Mouse (Mus musculus) layer of hippocampus, postnatal 25 days (tissue): Measurements from ENCODE around the gene Gale. TPM values are rescaled to one million over a fixed set of nuclear protein-coding genes. Genes with fewer than 3 reads are reported as not detected.

Experiments
- DNase-seq, 2 experiments: peaks; one replicate each; pipeline ENCODE4 v3.0.0; 2022; ENCODE audit warnings: mixed read lengths in 2 of 2, low spot score in 1 of 2; ENCODE audit errors: extremely low spot score in 1 of 2
- total RNA-seq, 2 experiments: library from RNA; stranded (reverse); gene quantifications; 2 replicates each; pipeline ENCODE4 v1.2.3; 2021

Gene Gale
- total RNA-seq, 2 experiments from 2014 or later, result 23.1 to 31.6 TPM

DNA sequence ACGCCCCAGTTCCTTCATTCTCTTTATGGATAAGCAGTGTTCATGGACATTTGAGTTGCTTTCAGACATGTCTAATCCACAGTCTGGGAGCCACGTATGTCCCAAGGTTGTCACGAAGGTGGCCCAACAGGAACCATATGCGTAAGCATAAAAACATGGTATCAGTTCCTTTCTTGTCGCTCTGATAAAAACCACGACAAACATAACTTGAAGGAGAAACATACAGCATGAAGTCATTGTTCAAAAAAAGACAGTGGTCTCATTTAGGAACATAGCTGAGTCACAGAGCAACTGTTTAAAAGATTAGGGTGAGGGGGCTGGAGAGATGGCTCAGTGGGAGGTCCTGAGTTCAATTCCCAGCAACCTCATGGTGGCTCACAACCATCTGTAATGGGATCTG is 21.3 kb upstream of the Gale start:
- DNase-seq, result no peak

DNA sequence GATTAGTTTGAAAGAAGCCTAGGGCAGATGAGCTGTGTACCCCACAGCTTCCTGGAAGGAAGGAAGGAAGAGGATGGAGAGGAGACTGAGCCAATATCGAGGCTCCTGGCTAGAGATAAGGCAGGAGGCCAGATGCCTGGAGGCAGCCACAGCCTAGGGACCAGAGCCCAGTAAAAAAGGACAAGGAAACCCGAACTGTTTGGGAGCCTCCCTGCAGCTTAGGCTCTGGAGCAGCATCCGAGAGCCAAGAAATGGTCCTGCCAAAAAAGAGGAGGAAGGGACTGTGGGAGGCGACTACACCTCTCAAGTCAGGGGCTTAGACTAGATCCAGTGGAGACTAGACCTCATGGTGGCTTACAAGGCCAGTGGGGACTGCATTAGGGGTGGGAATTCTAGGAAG is 20.1 kb upstream of the Gale start:
- DNase-seq, result no peak

DNA sequence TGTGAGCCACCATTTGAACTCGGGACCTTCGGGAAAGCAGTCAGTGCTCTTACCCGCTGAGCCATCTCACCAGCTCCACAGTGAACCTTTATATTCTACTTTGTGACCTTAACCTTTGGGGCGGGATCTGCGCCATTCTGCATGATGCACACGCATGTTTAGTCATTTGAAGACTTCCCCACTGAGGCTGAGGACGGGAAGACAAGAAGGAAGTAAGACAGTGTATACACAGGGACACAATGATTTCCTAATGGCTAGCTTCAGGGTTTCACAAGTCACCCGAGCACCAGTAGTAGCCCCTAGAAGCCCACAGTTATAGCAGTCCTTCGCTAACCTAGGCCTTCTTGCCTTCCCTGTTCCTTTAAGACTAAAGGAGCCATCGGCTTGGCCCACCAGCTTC is 17.8 kb upstream of the Gale start:
- no peak for DNase-seq

DNA sequence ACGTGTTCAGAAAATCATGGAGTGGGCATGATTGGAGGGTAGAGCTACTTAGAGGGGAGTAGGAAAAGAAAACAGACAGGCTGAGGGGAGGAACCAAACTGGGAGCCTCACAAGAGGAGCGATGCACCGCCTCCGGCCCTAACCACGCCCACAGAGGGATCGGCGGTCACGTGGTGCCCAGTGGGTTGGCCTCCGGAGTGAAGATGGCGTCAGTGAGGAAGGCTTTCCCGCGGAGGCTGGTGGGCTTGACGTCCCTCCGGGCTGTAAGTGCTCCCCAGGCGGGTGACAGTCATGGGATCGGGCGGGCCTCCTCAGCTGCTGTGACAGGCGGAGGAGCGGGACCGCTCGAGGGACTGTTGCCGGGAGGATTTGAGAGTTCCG is 17.3 kb upstream of the Gale start, which contains the start of gene Hmgcl:
Hmgcl (plus strand) TSS at position 171 of the 381 bp plus-strand sequence.
- peak; percentile 88 to 89 for DNase-seq

DNA sequence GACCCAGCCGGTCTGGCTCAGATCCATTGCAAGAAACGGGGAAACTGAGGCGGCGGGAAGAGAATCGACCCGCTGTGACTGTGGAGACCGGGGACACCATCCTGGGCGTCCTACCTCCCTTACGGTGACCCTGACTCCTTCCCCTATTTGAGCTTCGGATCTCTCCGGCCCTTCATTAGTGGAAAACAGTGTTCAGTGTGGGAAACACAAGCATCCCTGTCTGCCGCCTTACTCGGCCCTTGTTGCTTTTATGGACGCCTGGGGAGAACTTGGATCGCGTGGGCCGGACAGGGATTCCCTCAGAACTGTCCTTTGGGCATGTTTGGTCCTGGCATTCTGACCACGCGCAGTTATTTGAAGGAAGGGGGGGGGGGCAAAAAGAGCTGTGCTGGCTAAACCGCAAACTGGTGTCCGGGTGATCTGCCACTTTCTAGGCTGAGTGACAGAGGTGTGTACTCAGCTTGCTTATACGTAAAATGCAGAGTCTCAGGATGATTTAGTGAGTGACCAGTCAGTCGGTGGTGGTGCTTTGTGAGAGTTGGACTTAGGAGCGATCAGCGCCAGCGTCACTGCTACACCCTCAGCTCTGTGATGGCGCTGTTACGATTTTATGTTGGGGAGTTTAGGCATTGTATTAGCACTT is 16.7 kb upstream of the Gale start:
- DNase-seq, result peak in 1 of 2 experiments; percentile 20

DNA sequence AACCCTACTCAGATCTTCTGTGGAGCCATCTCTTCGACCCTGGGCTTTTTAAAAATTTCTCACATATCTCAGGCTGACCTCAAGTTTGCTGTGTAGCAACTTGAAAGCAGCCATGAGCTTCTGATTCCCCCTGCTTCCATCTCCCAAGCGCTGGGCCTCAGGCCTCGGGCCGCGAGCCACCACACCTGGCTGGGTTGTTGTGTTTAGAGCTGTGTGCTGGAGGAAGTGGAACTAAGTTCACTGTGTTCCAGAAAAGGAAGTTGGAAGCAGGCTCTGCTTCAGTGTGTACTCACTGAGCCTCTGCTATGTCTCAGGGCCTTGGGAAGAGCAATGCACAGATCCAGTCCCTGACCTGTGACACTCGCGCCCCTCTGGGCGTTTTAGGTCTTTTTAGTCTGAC is 15.4 kb upstream of the Gale start:
- DNase-seq, result no peak

DNA sequence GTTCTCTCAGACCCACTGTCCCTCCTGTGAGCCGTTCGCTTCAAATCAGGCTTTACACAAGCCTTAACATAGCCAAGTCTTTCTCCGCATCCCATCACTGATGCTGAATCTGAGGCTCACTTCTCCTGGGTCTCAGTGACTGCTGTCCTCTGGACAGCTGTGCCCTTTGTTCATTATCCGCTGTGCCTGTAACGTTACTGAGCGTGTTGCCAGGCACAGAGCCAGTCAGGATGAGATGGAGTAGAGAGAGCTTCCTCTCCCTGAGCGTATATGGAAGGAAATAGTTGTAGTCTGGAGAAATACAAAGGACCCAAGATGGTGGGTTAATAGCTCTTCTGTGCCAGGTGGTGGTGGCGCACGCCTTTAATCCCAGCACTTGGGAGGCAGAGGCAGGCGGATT is 14.1 kb upstream of the Gale start:
- no peak for DNase-seq

DNA sequence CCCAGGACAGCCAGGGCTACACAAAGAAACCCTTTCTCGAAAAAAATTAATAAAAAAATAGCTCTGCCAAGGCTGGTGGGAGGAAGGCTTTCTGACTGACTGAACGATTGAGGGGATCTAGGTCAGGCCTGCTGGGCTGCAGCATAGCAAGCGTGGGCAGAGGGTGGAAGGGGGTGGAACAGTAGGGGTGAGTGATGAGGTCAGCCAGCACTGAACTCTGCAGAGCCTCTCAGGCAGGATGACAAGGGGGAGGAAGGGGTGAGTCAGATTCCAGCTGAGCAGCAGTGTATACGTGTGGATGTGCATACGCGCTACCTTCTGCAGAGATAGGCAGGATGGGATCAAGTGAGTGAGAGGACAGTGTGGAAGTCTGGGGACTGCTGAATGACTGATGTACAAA is 13.6 kb upstream of the Gale start:
- DNase-seq, result no peak

DNA sequence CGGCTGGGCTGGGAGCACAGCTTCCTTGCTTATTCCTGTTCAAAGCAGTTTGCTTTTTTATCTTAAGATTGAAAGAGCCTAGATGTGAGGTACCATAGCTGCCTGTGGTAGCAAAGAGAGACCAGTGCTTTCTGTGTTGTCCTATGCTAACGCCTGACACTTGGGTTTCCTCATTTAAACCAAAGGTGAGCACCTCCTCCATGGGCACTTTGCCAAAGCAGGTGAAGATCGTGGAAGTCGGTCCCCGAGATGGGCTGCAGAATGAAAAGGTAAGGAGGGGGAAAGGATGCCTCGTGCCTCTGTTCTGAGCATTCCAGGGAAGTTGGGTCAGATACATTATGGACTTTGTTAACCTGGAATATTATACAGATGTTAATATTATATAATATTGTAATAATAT is 13.2 kb upstream of the Gale start:
- DNase-seq, result no peak

DNA sequence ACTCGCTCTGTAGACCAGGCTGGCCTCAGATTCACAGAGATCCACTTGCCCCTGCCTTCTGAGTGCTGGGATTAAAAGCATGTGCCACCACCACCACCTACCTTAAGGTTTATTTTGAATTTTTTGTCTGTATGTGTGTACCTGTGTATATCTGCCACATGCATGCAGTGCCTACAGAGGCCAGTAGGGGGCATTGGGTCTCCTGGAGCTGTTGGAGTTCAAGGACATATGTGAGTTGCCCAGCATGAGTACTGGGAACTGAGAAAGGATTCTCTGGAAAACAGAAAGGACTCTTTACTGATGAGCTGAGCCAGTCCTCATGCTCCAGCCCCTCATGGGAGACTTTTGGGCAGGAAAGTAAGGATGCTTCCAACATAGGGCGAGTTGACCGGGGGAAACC is 12.0 kb upstream of the Gale start:
- no peak for DNase-seq

DNA sequence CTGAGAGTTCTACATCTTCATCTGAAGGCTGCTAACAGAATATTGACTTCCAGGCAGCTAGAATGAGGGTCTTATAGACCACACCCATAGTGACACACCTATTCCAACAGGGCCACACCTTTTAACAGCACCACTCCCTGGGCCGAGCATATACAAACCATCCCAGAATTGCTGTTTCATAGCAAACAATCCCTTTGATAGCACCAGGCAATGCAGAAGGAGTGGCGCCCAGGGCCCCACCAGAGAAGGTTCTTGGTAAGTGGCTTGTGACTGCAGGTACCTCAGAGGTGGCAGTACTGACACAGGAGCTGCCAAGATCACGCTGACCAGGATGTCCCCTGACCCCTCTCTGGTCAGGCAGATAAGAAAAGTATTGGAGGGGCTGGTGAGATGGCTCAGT is 10.3 kb upstream of the Gale start:
- no peak for DNase-seq

DNA sequence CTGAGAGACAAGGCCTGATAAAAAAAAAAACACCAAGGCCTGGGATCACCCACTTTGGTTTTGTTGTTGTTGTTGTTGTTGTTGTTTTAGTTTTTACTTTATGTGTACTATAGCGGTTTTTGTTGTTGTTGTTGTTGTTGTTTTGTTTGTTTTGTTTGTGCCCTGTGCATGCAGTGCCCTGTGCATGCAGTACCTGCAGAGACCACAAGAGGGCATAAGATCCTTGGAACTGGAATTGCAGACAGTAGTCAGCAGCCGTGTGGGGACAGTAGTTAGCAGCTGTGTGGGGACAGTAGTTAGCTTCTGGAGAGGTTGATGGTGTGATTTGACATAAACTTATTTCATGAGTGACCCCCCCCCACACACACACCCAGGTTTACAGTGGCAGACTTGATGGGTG is 9.3 kb upstream of the Gale start:
- peak; percentile 65 to 95 for DNase-seq

DNA sequence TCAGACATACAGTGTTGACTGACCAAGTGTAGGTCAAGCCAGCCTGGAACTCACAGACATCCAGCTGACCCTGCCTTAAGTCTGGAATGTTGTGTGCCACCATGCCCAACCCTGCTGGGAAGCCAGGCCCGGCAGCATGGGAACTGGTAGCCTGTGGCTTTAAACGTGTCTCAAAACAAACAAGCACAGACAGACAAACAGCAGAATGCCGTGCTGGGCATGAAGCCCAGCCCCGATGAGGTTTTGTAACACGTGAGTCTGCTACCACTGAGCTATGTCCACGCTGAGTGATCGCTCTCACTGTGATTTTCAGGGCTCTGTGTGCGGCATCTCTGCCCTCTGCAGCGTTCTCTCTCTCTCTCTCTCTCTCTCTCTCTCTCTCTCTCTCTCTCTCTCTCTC is 7.6 kb upstream of the Gale start:
- DNase-seq, result no peak

DNA sequence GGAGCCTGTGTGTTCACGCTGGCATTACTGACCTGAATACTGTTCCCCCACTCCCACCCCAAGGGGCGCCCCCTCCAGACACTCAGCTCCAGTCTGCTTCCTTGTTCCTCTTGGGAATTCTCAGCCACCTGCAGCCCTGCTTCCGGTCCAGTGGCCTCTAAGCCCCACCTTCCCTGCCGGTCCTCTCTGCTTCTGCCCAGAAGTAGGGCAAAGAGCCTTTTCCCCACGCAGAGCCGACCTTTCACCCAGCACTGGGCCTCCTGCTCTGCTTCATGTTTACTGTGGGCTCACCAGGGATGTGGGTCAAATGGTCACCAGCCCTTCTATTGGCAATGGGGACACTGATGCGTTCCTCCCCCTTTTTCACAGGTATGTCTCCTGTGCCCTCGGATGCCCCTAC is 5.2 kb upstream of the Gale start:
- DNase-seq, result no peak

DNA sequence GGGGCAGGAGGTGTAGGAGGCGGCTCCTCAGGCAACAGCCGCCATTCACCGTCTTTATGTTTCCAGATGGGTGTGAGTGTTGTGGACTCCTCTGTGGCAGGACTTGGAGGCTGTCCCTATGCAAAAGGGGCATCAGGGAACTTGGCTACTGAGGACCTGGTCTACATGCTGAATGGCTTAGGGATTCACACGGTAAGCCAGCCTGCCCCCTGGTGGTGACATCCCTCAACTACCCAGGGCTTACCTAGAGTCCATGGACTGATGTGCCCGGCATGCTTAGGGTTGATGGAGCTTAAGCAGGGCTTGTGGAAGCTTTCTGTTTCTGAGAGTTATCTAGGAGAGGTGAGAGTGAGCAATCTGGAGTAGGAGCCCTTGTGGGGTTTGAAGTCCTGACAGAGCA is 2.8 kb upstream of the Gale start:
- DNase-seq, result peak; percentile 72 to 87

DNA sequence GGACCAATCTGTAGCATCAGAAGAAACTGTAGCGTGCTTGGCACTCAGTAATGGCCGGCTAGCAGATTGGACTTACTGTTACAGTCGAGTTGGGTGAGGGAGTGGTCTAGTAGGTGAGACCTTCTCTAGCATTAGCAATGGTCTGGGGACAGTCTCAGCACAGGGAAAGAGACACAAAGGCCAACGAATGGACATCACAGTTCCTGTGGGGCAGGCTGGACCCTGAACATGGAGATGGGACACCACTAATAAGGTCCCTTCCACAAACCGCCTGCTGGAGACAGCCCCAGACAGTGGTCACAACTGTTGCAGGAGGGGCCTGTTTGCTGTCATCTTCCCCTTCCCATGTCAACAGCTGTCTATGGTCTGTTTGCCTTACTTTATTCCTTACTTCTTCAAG is 1.8 kb upstream of the Gale start:
- DNase-seq, result no peak

DNA sequence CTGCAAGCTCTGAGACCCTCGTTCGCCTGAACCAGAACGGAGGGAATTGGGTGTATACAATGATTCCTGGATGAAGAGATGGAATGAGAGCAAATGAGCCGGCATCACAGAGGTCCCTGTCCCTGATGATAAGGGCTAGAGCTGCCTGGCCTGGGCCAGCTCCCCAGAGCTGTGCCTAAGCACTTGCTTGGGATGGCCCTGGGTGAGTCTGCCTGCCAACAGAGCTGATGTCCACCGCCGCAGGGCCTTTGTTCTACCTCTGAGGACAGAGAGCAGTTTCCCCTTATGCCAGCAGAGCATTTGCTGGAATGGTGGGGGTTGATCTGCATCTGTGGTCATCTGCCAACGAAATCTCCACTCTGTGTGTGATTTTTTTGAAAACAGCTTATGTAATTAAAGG is 1.3 kb upstream of the Gale start:
- DNase-seq, result no peak

DNA sequence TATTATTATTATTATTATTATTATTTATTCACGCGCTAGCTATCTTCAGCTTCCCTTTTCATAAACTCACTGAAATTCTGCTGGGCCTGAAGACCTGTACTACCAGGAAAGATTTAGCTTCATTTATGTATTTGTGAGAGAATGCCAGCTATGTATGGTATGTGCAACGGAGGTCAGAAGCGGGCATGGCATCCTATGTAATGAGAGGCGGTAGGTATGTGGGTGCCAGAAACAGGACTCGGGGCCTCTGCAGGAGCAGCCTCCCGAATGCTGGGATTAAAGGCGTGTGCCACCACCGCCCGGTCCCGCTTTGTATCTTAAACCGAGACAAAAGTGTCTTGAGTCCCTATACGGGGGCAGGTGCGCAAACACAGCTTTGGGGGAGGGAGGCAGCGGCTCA is 581 bp upstream of the Gale start:
- no peak for DNase-seq

DNA sequence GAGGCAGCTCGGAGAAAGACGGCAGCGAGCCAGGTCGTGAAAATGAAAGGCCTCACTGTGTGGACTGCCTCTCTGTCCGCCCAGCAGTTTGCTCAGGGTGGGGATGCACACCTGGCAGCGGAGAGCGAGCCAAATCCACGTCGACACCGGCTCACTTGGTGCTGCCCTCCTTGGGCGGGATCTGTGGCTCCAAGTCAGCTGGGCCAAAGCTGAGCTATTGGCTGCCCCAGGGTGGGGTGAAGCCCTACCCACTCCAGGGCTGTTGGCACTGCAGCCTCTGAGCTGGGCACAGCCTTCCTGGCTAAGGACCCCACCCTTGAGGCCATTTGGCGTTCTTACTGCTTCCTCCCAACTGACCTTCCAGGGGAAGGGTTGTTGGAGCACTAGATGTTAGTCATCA is 899 bp downstream of the Gale start:
- peak in 1 of 2 experiments; percentile 40 for DNase-seq

DNA sequence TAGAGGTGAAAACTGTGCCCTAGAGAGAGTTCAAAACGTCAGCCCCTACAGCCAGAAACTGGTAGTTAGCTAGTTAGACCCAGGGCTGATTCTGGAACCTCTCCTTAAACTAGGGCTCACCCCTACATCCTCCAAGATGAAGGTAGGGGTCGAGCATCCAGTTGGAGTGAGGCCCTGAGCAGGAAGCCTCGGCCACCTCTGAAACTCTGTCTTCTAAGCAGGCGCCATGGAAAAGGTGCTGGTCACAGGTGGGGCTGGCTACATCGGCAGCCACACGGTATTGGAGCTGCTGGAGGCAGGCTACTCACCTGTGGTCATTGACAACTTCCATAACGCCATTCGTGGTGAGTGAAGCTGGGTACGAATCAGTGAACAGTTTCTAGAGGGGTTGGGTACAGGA is 1.6 kb downstream of the Gale start:
- no peak for DNase-seq

DNA sequence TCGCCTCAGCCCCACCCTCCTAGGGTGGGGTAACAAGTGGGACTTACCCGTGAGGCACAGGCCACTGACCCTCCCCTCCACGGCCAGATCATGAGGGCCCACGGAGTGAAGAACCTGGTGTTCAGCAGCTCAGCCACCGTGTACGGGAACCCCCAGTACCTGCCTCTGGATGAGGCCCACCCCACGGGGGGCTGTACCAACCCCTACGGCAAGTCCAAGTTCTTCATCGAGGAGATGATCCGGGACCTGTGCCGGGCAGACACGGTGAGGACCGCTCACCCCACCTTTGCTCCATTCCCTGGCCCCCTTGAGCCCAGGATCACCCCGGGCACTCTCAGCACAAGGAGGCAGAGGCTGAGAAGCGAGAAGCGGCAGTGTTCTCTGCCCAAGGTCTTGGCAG is 2.8 kb downstream of the Gale start:
- DNase-seq, result no peak

DNA sequence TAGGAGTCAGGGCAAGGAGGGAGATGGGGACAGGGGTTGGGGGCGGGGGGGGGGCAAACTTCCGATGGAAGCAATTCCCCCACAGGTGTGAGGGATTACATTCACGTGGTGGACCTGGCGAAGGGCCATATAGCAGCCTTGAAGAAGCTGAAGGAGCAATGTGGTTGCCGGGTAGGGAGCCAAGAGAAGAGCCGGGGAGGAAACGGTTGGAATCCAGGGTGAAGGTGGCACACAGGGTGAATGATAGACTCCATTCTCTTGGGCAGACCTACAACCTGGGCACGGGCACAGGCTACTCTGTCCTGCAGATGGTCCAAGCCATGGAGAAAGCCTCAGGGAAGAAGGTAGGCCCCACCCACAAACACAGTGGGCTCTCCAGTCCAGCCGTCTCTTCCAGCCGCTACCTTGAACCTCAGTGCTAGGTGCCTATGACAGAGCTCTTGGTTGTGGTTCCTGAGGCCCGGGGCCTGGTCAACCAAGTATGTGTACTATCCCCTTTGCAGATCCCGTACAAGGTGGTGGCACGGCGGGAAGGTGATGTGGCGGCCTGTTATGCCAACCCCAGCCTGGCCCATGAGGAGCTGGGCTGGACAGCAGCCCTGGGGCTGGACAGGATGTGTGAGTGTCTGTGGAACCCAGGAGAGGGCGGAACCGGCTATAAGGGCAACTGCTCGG is 3.7 kb downstream of the Gale start:
- DNase-seq, result no peak
